Comparison of ENCODE assay signal across 23 mouse cellular contexts in genomic region chr4:45392994-45393393, GRCm38 (mm10). TPM values are rescaled to one million over a fixed set of nuclear protein-coding genes. Genes with fewer than 3 reads are reported as not detected.
A peak's percentile ranks its signal among the peaks of the same experiment; 100 is the strongest.
DNase-seq lines count a peak whose midpoint lies in the region; ATAC-seq lines count a peak whose summit lies in the region.
"Had no signal": no experiment of that assay in that cellular context is flagged by ENCODE, and none has a peak within 500 bp of the region (broad histone marks: within the 10 kb centered on the region; RNA-seq: fewer than 3 reads in every experiment).

No protein-coding gene starts in this region.

- no peaks in the 10 kb centered on the region for H3K27me3 ChIP-seq in lung, embryonic 16.5 days (ENCODE audit: control insufficient read depth, insufficient read depth, low read depth, low read length)
- H3K27me3 ChIP-seq in liver, embryonic 12.5 days (replicated peaks), result no peaks in the 10 kb centered on the region
- H3K27me3 ChIP-seq: embryonic facial prominence, embryonic 13.5 days; forebrain, embryonic 13.5 days; heart, embryonic 13.5 days; intestine, embryonic 15.5 days; Patski had no signal

- H3K36me3 ChIP-seq in lung, embryonic 16.5 days (ENCODE audit: control insufficient read depth, insufficient read depth, low read length), result peaks cover 4% of the 10 kb centered on the region; the same call in 1 of the 2 replicates
- H3K36me3 ChIP-seq in liver, embryonic 12.5 days, result peaks cover 46% of the 10 kb centered on the region

- H3K27ac ChIP-seq in lung, embryonic 16.5 days (ENCODE audit: low read length), result no peak overlapping the region
- H3K27ac ChIP-seq in liver, embryonic 12.5 days, result no peak overlapping the region
- H3K27ac ChIP-seq: embryonic facial prominence, embryonic 13.5 days; forebrain, embryonic 13.5 days; heart, embryonic 13.5 days; hindbrain, embryonic 10.5 days; hindbrain, embryonic 14.5 days; intestine, embryonic 15.5 days had no signal

- no peaks in the 10 kb centered on the region for H3K9me3 ChIP-seq in lung, embryonic 16.5 days (ENCODE audit: control insufficient read depth, low read length)
- H3K9me3 ChIP-seq in liver, embryonic 12.5 days (replicated peaks), result no peaks in the 10 kb centered on the region
- H3K9me3 ChIP-seq: embryonic facial prominence, embryonic 13.5 days; forebrain, embryonic 13.5 days; G1E; heart, embryonic 13.5 days; hindbrain, embryonic 10.5 days; intestine, embryonic 15.5 days had no signal

- H3K4me1 ChIP-seq in lung, embryonic 16.5 days (replicated peaks; ENCODE audit: control insufficient read depth, insufficient read depth, low read length), result no peaks in the 10 kb centered on the region
- 0 out of 2 replicates have a peak, but pooled peaks cover 7% of the 10 kb centered on the region for H3K4me1 ChIP-seq in liver, embryonic 12.5 days
- H3K4me1 ChIP-seq: embryonic facial prominence, embryonic 13.5 days; hindbrain, embryonic 10.5 days; intestine, embryonic 15.5 days had no signal

- no peak overlapping the region for H3K4me3 ChIP-seq in lung, embryonic 16.5 days (ENCODE audit: low read length)
- no peak overlapping the region for H3K4me3 ChIP-seq in liver, embryonic 12.5 days
- H3K4me3 ChIP-seq: embryonic facial prominence, embryonic 13.5 days; forebrain, embryonic 13.5 days; heart, embryonic 13.5 days; hindbrain, embryonic 10.5 days; intestine, embryonic 15.5 days had no signal

- no peak for DNase-seq in lung, postnatal 25 days (ENCODE audit: low spot score)
- peak; percentile 43 for DNase-seq in MEL-GATA-1-ER (ENCODE audit: extremely low read depth, low read depth)
- no peak for DNase-seq in urinary bladder, postnatal 25 days (ENCODE audit: low spot score)
- no peak for DNase-seq in gastrocnemius, postnatal 25 days
- DNase-seq: adrenal gland, postnatal 14 days; cerebellum, adult 11-12 months; cerebellum, adult 9-10 months; cerebellum, postnatal 25 days; forebrain, postnatal 0 days; heart, postnatal 10 days had no signal

- H3K4me2 ChIP-seq in lung, embryonic 16.5 days (ENCODE audit: low read depth, low read length), result 0 out of 2 replicates have a peak overlapping the region, but pooled peaks have one; percentile 7
- H3K4me2 ChIP-seq in liver, embryonic 12.5 days, result no peak overlapping the region
- H3K4me2 ChIP-seq: embryonic facial prominence, embryonic 13.5 days; forebrain, embryonic 13.5 days; heart, embryonic 13.5 days; hindbrain, embryonic 14.5 days; intestine, embryonic 15.5 days had no signal

- WGBS in lung, embryonic 16.5 days, result 49% methylated on average over 8 of the region's 8 CpGs
- 43% methylated on average over 8 of the region's 8 CpGs for WGBS in liver, embryonic 12.5 days (ENCODE audit: insufficient replicate concordance)

- H3K9ac ChIP-seq in lung, embryonic 16.5 days (ENCODE audit: low read length), result no peak overlapping the region
- H3K9ac ChIP-seq in liver, embryonic 12.5 days, result no peak overlapping the region
- H3K9ac ChIP-seq: embryonic facial prominence, embryonic 13.5 days; forebrain, embryonic 13.5 days; forebrain, postnatal 0 days; heart, embryonic 13.5 days; hindbrain, embryonic 14.5 days; intestine, embryonic 15.5 days had no signal

- no peak for ATAC-seq in lung, embryonic 16.5 days (ENCODE audit: low read depth)
- peak; percentile 63 to 66; a peak in 3 of 4 replicates for ATAC-seq in hematopoietic stem cell, adult 5-6 weeks (replicated peaks in 1 of 2; ENCODE audit: insufficient read depth in 1 of 2, low FRiP score in 2 of 2, low TSS enrichment in 1 of 2, low read depth in 1 of 2, poor library complexity in 2 of 2, severe bottlenecking in 2 of 2)
- ATAC-seq in liver, embryonic 12.5 days, result no peak
- ATAC-seq: activated CD4-positive, CD25-positive, alpha-beta regulatory T cell, adult 4 months; CD4-positive, CD25-positive, alpha-beta regulatory T cell, adult 4 months; forebrain, embryonic 13.5 days; forebrain, postnatal 0 days; intestine, embryonic 15.5 days; Patski had no signal

RNA-seq across cellular contexts. Expression of gene Slc25a51, which starts 15.6 kb away (rescaled TPM):
- 69.4 and 75.7 TPM in 2 replicates for polyA plus RNA-seq in lung, embryonic 16.5 days (2015; fragmentation: Nextera tagmentation; extraction: Ambion mirVana)
- 36.7 and 44.7 TPM in 2 replicates for total RNA-seq in hematopoietic stem cell, adult 5-6 weeks (2017)
- 81.0 and 81.3 TPM in 2 replicates for polyA plus RNA-seq in liver, embryonic 12.5 days (2016; fragmentation: Nextera tagmentation; extraction: Ambion mirVana)
- total RNA-seq in gastrocnemius, postnatal 25 days (2021), result 10 to 100 TPM; 74.9 to 77.3 TPM

RNA-seq across cellular contexts. Expression of gene Exosc3, which starts 50.5 kb away (rescaled TPM):
- polyA plus RNA-seq in lung, embryonic 16.5 days (2015; fragmentation: Nextera tagmentation; extraction: Ambion mirVana), result 64.4 and 77.4 TPM in 2 replicates
- total RNA-seq in hematopoietic stem cell, adult 5-6 weeks (2017), result 107 and 162 TPM in 2 replicates
- 90.7 and 92.0 TPM in 2 replicates for polyA plus RNA-seq in liver, embryonic 12.5 days (2016; fragmentation: Nextera tagmentation; extraction: Ambion mirVana)
- 10 to 100 TPM in 1 of 2 experiments, 1 to 10 TPM in 1; 9.6 to 10.0 TPM for total RNA-seq in gastrocnemius, postnatal 25 days (2021)

RNA-seq across cellular contexts. Expression of gene Dcaf10, which starts 51.1 kb away (rescaled TPM):
- 9.7 and 10.2 TPM in 2 replicates for polyA plus RNA-seq in lung, embryonic 16.5 days (2015; fragmentation: Nextera tagmentation; extraction: Ambion mirVana)
- 16.0 and 19.3 TPM in 2 replicates for total RNA-seq in hematopoietic stem cell, adult 5-6 weeks (2017)
- 11.4 and 11.6 TPM in 2 replicates for polyA plus RNA-seq in liver, embryonic 12.5 days (2016; fragmentation: Nextera tagmentation; extraction: Ambion mirVana)
- total RNA-seq in gastrocnemius, postnatal 25 days (2021), result 1 to 10 TPM; 9.3 to 9.9 TPM

Comparison
In these comparisons a context has a peak if more than half of its experiments do, and no peak if none do; other contexts are left out.
1. ATAC-seq: peak in hematopoietic stem cell, adult 5-6 weeks (2 of 2); none in lung, embryonic 16.5 days (single experiment) and liver, embryonic 12.5 days (single experiment).